10 mouse cellular contexts compared by ENCODE assay signal in the genomic region with DNA sequence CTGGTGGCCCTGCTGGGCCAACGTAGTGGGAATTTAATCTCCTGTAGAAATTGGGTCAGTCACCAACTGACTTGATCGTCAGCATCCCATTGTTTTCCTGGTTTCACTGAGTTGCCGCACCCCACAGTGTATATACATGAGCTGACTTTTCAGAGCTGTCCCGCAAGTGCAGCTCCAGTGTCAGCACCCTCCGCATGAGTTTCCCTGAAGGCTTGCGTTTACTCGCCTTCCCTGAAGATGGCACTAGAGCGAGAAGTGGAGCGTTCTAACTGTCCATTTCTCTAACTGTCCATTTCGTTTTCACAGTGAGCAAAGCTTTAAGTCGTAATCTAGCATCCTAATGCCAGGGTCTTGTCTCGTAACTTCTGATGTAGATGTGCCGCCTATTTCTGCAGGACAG. TPM values are rescaled to one million over a fixed set of nuclear protein-coding genes. Genes with fewer than 3 reads are reported as not detected.
DNase-seq lines count a peak whose midpoint lies in the region; ATAC-seq and TF ChIP-seq lines count a peak whose summit lies in the region.
"Had no signal": no experiment of that assay in that cellular context is flagged by ENCODE, and none has a peak within 500 bp of the region (broad histone marks: within the 10 kb centered on the region; RNA-seq: fewer than 3 reads in every experiment).

No protein-coding gene starts in this region.

- TF ChIP-seq CTCF in midbrain, postnatal 0 days (IDR thresholded peaks at IDR 0.05), result peak; percentile 51

- 83% methylated on average over 13 of the region's 13 CpGs for WGBS in heart, embryonic 10.5 days
- WGBS in midbrain, postnatal 0 days, result 70% methylated on average over 13 of the region's 13 CpGs
- WGBS in midbrain, embryonic 15.5 days, result 71% methylated on average over 13 of the region's 13 CpGs

- H3K27ac ChIP-seq in heart, embryonic 10.5 days, result no peak overlapping the region
- no peak overlapping the region for H3K27ac ChIP-seq in midbrain, postnatal 0 days (ENCODE audit: low read depth, low read length)
- H3K27ac ChIP-seq in midbrain, embryonic 15.5 days, result no peak overlapping the region
- H3K27ac ChIP-seq: embryonic facial prominence, embryonic 13.5 days; liver, embryonic 15.5 days had no signal

- no peaks in the 10 kb centered on the region for H3K27me3 ChIP-seq in heart, embryonic 10.5 days (ENCODE audit: insufficient read depth, poor library complexity, severe bottlenecking)
- no peaks in the 10 kb centered on the region for H3K27me3 ChIP-seq in midbrain, postnatal 0 days (ENCODE audit: insufficient read depth, low read length)
- H3K27me3 ChIP-seq in midbrain, embryonic 15.5 days (replicated peaks), result no peaks in the 10 kb centered on the region
- H3K27me3 ChIP-seq: embryonic facial prominence, embryonic 13.5 days; liver, embryonic 15.5 days had no signal

- peaks cover 19% of the 10 kb centered on the region for H3K4me1 ChIP-seq in heart, embryonic 10.5 days
- H3K4me1 ChIP-seq in midbrain, postnatal 0 days (ENCODE audit: insufficient read depth, low read length), result no peaks in the 10 kb centered on the region
- H3K4me1 ChIP-seq in midbrain, embryonic 15.5 days, result no peaks in the 10 kb centered on the region

- no peak overlapping the region for H3K4me3 ChIP-seq in heart, embryonic 10.5 days
- no peak overlapping the region for H3K4me3 ChIP-seq in midbrain, postnatal 0 days (ENCODE audit: low read depth, low read length)
- no peak overlapping the region for H3K4me3 ChIP-seq in midbrain, embryonic 15.5 days
- H3K4me3 ChIP-seq: embryonic facial prominence, embryonic 13.5 days; liver, embryonic 15.5 days had no signal

- no peaks in the 10 kb centered on the region for H3K9me3 ChIP-seq in heart, embryonic 10.5 days
- H3K9me3 ChIP-seq in midbrain, postnatal 0 days (ENCODE audit: low read length), result no peaks in the 10 kb centered on the region
- H3K9me3 ChIP-seq in midbrain, embryonic 15.5 days, result no peaks in the 10 kb centered on the region
- H3K9me3 ChIP-seq: embryonic facial prominence, embryonic 13.5 days; liver, embryonic 15.5 days had no signal

- no peak overlapping the region for H3K9ac ChIP-seq in midbrain, postnatal 0 days (replicated peaks; ENCODE audit: low read length, poor library complexity, severe bottlenecking)
- H3K9ac ChIP-seq in midbrain, embryonic 15.5 days, result no peak overlapping the region
- H3K9ac ChIP-seq: embryonic facial prominence, embryonic 13.5 days; liver, embryonic 15.5 days had no signal

- no peak for ATAC-seq in midbrain, postnatal 0 days (ENCODE audit: low FRiP score)
- no peak for ATAC-seq in midbrain, embryonic 15.5 days (replicated peaks)

- H3K4me2 ChIP-seq in midbrain, postnatal 0 days (ENCODE audit: low read depth, low read length, poor library complexity, severe bottlenecking), result no peak overlapping the region
- H3K4me2 ChIP-seq in midbrain, embryonic 15.5 days, result no peak overlapping the region
- H3K4me2 ChIP-seq: embryonic facial prominence, embryonic 13.5 days; liver, embryonic 15.5 days had no signal

- peaks cover 48% of the 10 kb centered on the region for H3K36me3 ChIP-seq in heart, embryonic 10.5 days
- peaks cover 24% of the 10 kb centered on the region; the same call in 1 of the 2 replicates for H3K36me3 ChIP-seq in midbrain, postnatal 0 days (ENCODE audit: insufficient read depth, low read length)
- H3K36me3 ChIP-seq in midbrain, embryonic 15.5 days (replicated peaks), result peaks cover 6% of the 10 kb centered on the region

- peak; percentile 42 to 53 for DNase-seq in heart, adult 18-20 months
- DNase-seq in heart, embryonic 10.5 days (ENCODE audit: low spot score), result no peak
- no peak for DNase-seq in midbrain, postnatal 0 days (ENCODE audit: low spot score)
- peak; percentile 67 for DNase-seq in cerebellum, adult 9-10 months
- DNase-seq in right cerebral cortex, postnatal 14 days, result peak; percentile 57
- no peak for DNase-seq in urinary bladder, postnatal 36 days (ENCODE audit: low spot score in 2 of 2)
- no peak for DNase-seq in lung, postnatal 36 days

RNA-seq across cellular contexts. Expression of gene Otulin, which starts 36.8 kb away (rescaled TPM):
- total RNA-seq in heart, adult 18-20 months (2021), result 10 to 100 TPM; 26.6 to 26.8 TPM
- 25.0 and 28.3 TPM in 2 replicates for polyA plus RNA-seq in heart, embryonic 10.5 days (2016; fragmentation: Nextera tagmentation; extraction: Ambion mirVana)
- total RNA-seq in midbrain, postnatal 0 days (2014; rRNA removed), result 17.8 and 24.7 TPM in 2 replicates
- 19.6 and 23.9 TPM in 2 replicates for polyA plus RNA-seq in midbrain, postnatal 0 days (2015; fragmentation: Nextera tagmentation; extraction: Ambion mirVana)
- 22.3 and 24.2 TPM in 2 replicates for polyA plus RNA-seq in midbrain, embryonic 15.5 days (2015; fragmentation: Nextera tagmentation; extraction: Ambion mirVana)

Comparison
In these comparisons a context has a peak if more than half of its experiments do, and no peak if none do; other contexts are left out.
1. DNase-seq: peak in heart, adult 18-20 months (2 of 2), cerebellum, adult 9-10 months (single experiment) and right cerebral cortex, postnatal 14 days (single experiment); none in heart, embryonic 10.5 days (single experiment), midbrain, postnatal 0 days (single experiment), urinary bladder, postnatal 36 days (0 of 2) and lung, postnatal 36 days (single experiment).